Mouse (Mus musculus) embryonic facial prominence, embryonic 11.5 days (tissue): ENCODE data around the gene Ppil1. TPM values are rescaled to one million over a fixed set of nuclear protein-coding genes. Genes with fewer than 3 reads are reported as not detected.

Source experiments
- ATAC-seq: fragments of 200-750 bp; cut with Nextera tagmentation; replicated peaks from 2 replicates; pipeline ENCODE4 v1.8.0; 2017; ENCODE audit warnings: low read depth; ENCODE audit not compliant: insufficient number of reproducible peaks, low FRiP score, low TSS enrichment
- DNase-seq: peaks from one replicate; pipeline ENCODE4 v3.0.0-alpha.2; 2015; ENCODE audit warnings: low spot score
- H3K27ac ChIP-seq: fragments of 300-500 bp; sonication (generic); replicated peaks from 2 replicates; pipeline ENCODE4 v1.5.1; 2014; ENCODE audit warnings: mild to moderate bottlenecking, low read depth, low read length, control low read depth
- H3K27me3 ChIP-seq: fragments of 300-500 bp; sonication (generic); 2 replicates; pipeline ENCODE4 v1.6.1; 2014; ENCODE audit warnings: mild to moderate bottlenecking, low read length, moderate library complexity, mixed read lengths; ENCODE audit not compliant: control insufficient read depth, insufficient read depth
- H3K36me3 ChIP-seq: fragments of 300-500 bp; sonication (generic); replicated peaks from 2 replicates; pipeline ENCODE4 v1.6.1; 2014; ENCODE audit warnings: low read depth, mild to moderate bottlenecking, low read length, moderate library complexity, mixed read lengths; ENCODE audit not compliant: control insufficient read depth, insufficient read depth
- H3K4me1 ChIP-seq: fragments of 300-500 bp; sonication (generic); 2 replicates; pipeline ENCODE4 v1.6.1; 2014; ENCODE audit warnings: low read length, mixed read lengths; ENCODE audit not compliant: control insufficient read depth, insufficient read depth
- H3K4me2 ChIP-seq: fragments of 300-500 bp; sonication (generic); 2 replicates; pipeline ENCODE4 v1.6.1; 2014; ENCODE audit warnings: low read depth, mild to moderate bottlenecking, control low read depth, low read length, moderate library complexity
- H3K4me3 ChIP-seq: fragments of 300-500 bp; sonication (generic); 2 replicates; pipeline ENCODE4 v1.5.1; 2014; ENCODE audit warnings: low read depth, low read length, control low read depth
- H3K9ac ChIP-seq: fragments of 300-500 bp; sonication (generic); replicated peaks from 2 replicates; pipeline ENCODE4 v1.6.1; 2014; ENCODE audit warnings: mild to moderate bottlenecking, control low read depth, low read length
- H3K9me3 ChIP-seq: fragments of 300-500 bp; sonication (generic); replicated peaks from 2 replicates; pipeline ENCODE4 v1.6.1; 2016; ENCODE audit warnings: mild to moderate bottlenecking, low read length, inconsistent platforms, mixed read lengths; ENCODE audit not compliant: control insufficient read depth
- WGBS: fragments of 180-500 bp; shearing (Covaris S2); extraction: QIAGEN DNeasy Blood & Tissue Kit; methylation state at CpG from one replicate; pipeline ENCODE4 v1.1.7; 2014; 5-methylcytosine and 5-hydroxymethylcytosine counted together
- polyA plus RNA-seq: library from polyadenylated mRNA; unstranded; fragments of >200 nt; fragmentation: Nextera tagmentation; extraction: Ambion mirVana; gene quantifications from 2 replicates; pipeline ENCODE4 v1.2.1, GENCODE M21; 2014

Ppil1 gene
- polyA plus RNA-seq, result 177 and 196 TPM in 2 replicates

- WGBS, result 6% methylated on average over 38 of the region's 38 CpGs
- DNase-seq, result peak; percentile 87
- peak; percentile 54 for ATAC-seq
- peak within 1 kb of the TSS; percentile 72 for H3K4me3 ChIP-seq
- H3K36me3 ChIP-seq, result no peaks in the 10 kb centered on the region; the same call in 1 of the 2 replicates
- H3K9ac ChIP-seq, result peak within 1 kb of the TSS; percentile 64
- H3K4me1 ChIP-seq, result peaks cover 7% of the 10 kb centered on the region
- no peaks in the 10 kb centered on the region for H3K9me3 ChIP-seq
- no peaks in the 10 kb centered on the region for H3K27me3 ChIP-seq
- H3K4me2 ChIP-seq, result peak within 1 kb of the TSS; percentile 67
- peak within 1 kb of the TSS; percentile 96 for H3K27ac ChIP-seq
These were observed at the start of gene Ppil1 for GRCm38 (mm10) chr17:29263840-29264633. Gene Ppil1 (minus strand): TSS chr17:29264186.

GRCm38 (mm10) chr17:29313300-29313699 lies 49.3 kb upstream of the Ppil1 start:
- no peak overlapping the region for H3K4me2 ChIP-seq

GRCm38 (mm10) chr17:29312082-29312481 lies 48.1 kb upstream of the Ppil1 start:
- Histone ChIP-seq H3K27ac (no peak overlapping the region), H3K36me3 (no peaks in the 10 kb centered on the region), H3K4me1 (no peaks in the 10 kb centered on the region), H3K9ac (no peak overlapping the region), H3K4me2 (no peak overlapping the region), H3K4me3 (no peak overlapping the region), H3K27me3 (no peaks in the 10 kb centered on the region), H3K9me3 (no peaks in the 10 kb centered on the region)
- ATAC-seq (no peak), DNase-seq (no peak)
- 88% methylated on average over 2 of the region's 2 CpGs for WGBS

More at GRCm38 (mm10) chr17:29313300-29313699, 49.3 kb upstream of the Ppil1 start:
- Histone ChIP-seq H3K9ac (no peak overlapping the region), H3K36me3 (no peaks in the 10 kb centered on the region), H3K27ac (no peak overlapping the region), H3K27me3 (no peaks in the 10 kb centered on the region), H3K9me3 (no peaks in the 10 kb centered on the region), H3K4me1 (no peaks in the 10 kb centered on the region), H3K4me3 (no peak overlapping the region)
- no peak for ATAC-seq
- DNase-seq, result no peak

GRCm38 (mm10) chr17:29311602-29312001 lies 47.6 kb upstream of the Ppil1 start:
- H3K36me3 ChIP-seq, result no peaks in the 10 kb centered on the region
- H3K27me3 ChIP-seq, result no peaks in the 10 kb centered on the region
- H3K4me2 ChIP-seq, result no peak overlapping the region
- ATAC-seq (no peak), DNase-seq (no peak)
- no peaks in the 10 kb centered on the region for H3K9me3 ChIP-seq
- no peak overlapping the region for H3K4me3 ChIP-seq
- 90% methylated on average over 8 of the region's 8 CpGs for WGBS
- no peak overlapping the region for H3K27ac ChIP-seq
- no peak overlapping the region for H3K9ac ChIP-seq
- no peaks in the 10 kb centered on the region for H3K4me1 ChIP-seq

GRCm38 (mm10) chr17:29310056-29310623 lies 46.2 kb upstream of the Ppil1 start:
- Histone ChIP-seq H3K4me3 (no peak overlapping the region), H3K4me1 (peaks cover 6% of the 10 kb centered on the region), H3K27ac (no peak overlapping the region), H3K27me3 (no peaks in the 10 kb centered on the region), H3K36me3 (no peaks in the 10 kb centered on the region), H3K4me2 (no peak overlapping the region), H3K9me3 (no peaks in the 10 kb centered on the region), H3K9ac (no peak overlapping the region)
- ATAC-seq, result no peak
- 83% methylated on average over 21 of the region's 21 CpGs for WGBS
- no peak for DNase-seq

GRCm38 (mm10) chr17:29305871-29306270 lies 41.9 kb upstream of the Ppil1 start:
- ATAC-seq, result 0 out of 2 replicates have a peak, but pooled peaks have one; percentile 10
- no peaks in the 10 kb centered on the region for H3K27me3 ChIP-seq
- H3K4me1 ChIP-seq, result peaks cover 8% of the 10 kb centered on the region
- H3K36me3 ChIP-seq, result no peaks in the 10 kb centered on the region
- no peak overlapping the region for H3K4me2 ChIP-seq
- no peak overlapping the region for H3K4me3 ChIP-seq
- no peak for DNase-seq
- no peaks in the 10 kb centered on the region for H3K9me3 ChIP-seq
- no peak overlapping the region for H3K9ac ChIP-seq
- no peak overlapping the region for H3K27ac ChIP-seq
- WGBS, result 52% methylated on average over 7 of the region's 7 CpGs

- H3K4me1 ChIP-seq, result peaks cover 8% of the 10 kb centered on the region
- no peaks in the 10 kb centered on the region for H3K9me3 ChIP-seq
- no peak overlapping the region for H3K4me2 ChIP-seq
- DNase-seq, result peak; percentile 41
- 23% methylated on average over 15 of the region's 15 CpGs for WGBS
- H3K36me3 ChIP-seq, result peaks cover under 1% of the 10 kb centered on the region; the same call in 1 of the 2 replicates
- H3K27me3 ChIP-seq, result no peaks in the 10 kb centered on the region
- no peak overlapping the region for H3K27ac ChIP-seq
- no peak overlapping the region for H3K4me3 ChIP-seq
- H3K9ac ChIP-seq, result no peak overlapping the region
- no peak for ATAC-seq
These were observed 41.2 kb upstream of the Ppil1 start for GRCm38 (mm10) chr17:29305058-29305806.
